Mouse (Mus musculus) limb, embryonic 14.5 days (tissue): ENCODE data around the gene Prm1. TPM values are rescaled to one million over a fixed set of nuclear protein-coding genes. Genes with fewer than 3 reads are reported as not detected.

ENCODE experiments used
- ATAC-seq: fragments of 200-750 bp; cut with Nextera tagmentation; 2 replicates; pipeline ENCODE4 v1.8.0; 2017; ENCODE audit warnings: low read depth, moderate number of reproducible peaks, moderate TSS enrichment; ENCODE audit not compliant: low FRiP score
- DNase-seq: peaks from one replicate; pipeline ENCODE4 v3.0.0-alpha.2; 2015; ENCODE audit warnings: low spot score
- H3K27ac ChIP-seq: fragments of 300-500 bp; sonication (generic); replicated peaks from 2 replicates; pipeline ENCODE4 v1.5.1; 2014; ENCODE audit warnings: low read depth, mild to moderate bottlenecking, low read length, moderate library complexity, mixed read lengths
- H3K27me3 ChIP-seq: fragments of 300-500 bp; sonication (generic); 2 replicates; pipeline ENCODE4 v1.6.1; 2014; ENCODE audit warnings: low read length, mixed read lengths; ENCODE audit not compliant: control insufficient read depth, insufficient read depth
- H3K36me3 ChIP-seq: fragments of 300-500 bp; sonication (generic); 2 replicates; pipeline ENCODE4 v1.6.1; 2014; ENCODE audit warnings: mild to moderate bottlenecking, low read length, moderate library complexity, mixed read lengths; ENCODE audit not compliant: control insufficient read depth, insufficient read depth
- H3K4me1 ChIP-seq: fragments of 300-500 bp; sonication (generic); 2 replicates; pipeline ENCODE4 v1.6.1; 2014; ENCODE audit warnings: antibody characterized with exemption, low read length, mixed read lengths; ENCODE audit not compliant: control insufficient read depth, insufficient read depth
- H3K4me2 ChIP-seq: fragments of 300-500 bp; sonication (generic); replicated peaks from 2 replicates; pipeline ENCODE4 v1.6.1; 2014; ENCODE audit warnings: low read depth, mild to moderate bottlenecking, low read length, moderate library complexity; ENCODE audit not compliant: severe bottlenecking
- H3K4me3 ChIP-seq: fragments of 300-500 bp; sonication (generic); replicated peaks from 2 replicates; pipeline ENCODE4 v1.5.1; 2014; ENCODE audit warnings: low read length
- H3K9ac ChIP-seq: fragments of 300-500 bp; sonication (generic); 2 replicates; pipeline ENCODE4 v1.6.1; 2014; ENCODE audit warnings: mild to moderate bottlenecking, low read depth, low read length, moderate library complexity; ENCODE audit not compliant: severe bottlenecking
- H3K9me3 ChIP-seq: fragments of 300-500 bp; sonication (generic); 2 replicates; pipeline ENCODE4 v1.6.1; 2016; ENCODE audit warnings: low read length; ENCODE audit not compliant: control insufficient read depth
- POLR2A ChIP-seq: fragments of 200-500 bp; IDR thresholded peaks from 2 replicates; pipeline ENCODE4 v1.8.0; 2012; ENCODE audit warnings: inconsistent platforms, mild to moderate bottlenecking, moderate library complexity, borderline replicate concordance; ENCODE audit not compliant: insufficient read depth, insufficient read length; ENCODE audit errors: extremely low read depth
- WGBS: fragments of 180-500 bp; shearing (Covaris S2); extraction: QIAGEN DNeasy Blood & Tissue Kit; methylation state at CpG from one replicate; pipeline ENCODE4 v1.1.7; 2014; 5-methylcytosine and 5-hydroxymethylcytosine counted together
- polyA plus RNA-seq, 2 experiments: library from polyadenylated mRNA; depleted of rRNA in 1 of 2; stranded (reverse) in 1 of 2; unstranded in 1 of 2; fragments of >200 nt; fragmentation: Nextera tagmentation in 1 of 2; extraction: Ambion mirVana in 1 of 2; gene quantifications; 2 replicates each; pipeline versions ENCODE4 v1.2.1 to v1.2.3; 2012 to 2014

The Prm1 gene
- polyA plus RNA-seq, 2 experiments = not detected

GRCm38 (mm10) chr16:10834542-10834910 lies 28.9 kb upstream of the Prm1 start:
- no peak for TF ChIP-seq POLR2A
- DNase-seq (no peak), ATAC-seq (no peak)
- no peaks in the 10 kb centered on the region for H3K36me3 ChIP-seq
- 8% methylated on average over 12 of the region's 12 CpGs for WGBS
- H3K4me1 ChIP-seq = peaks cover 16% of the 10 kb centered on the region
- H3K9me3 ChIP-seq = no peaks in the 10 kb centered on the region
- H3K27ac ChIP-seq = peak overlapping the region; percentile 91; the same call in 1 of the 2 replicates
- peak overlapping the region; percentile 87 for H3K9ac ChIP-seq
- no peaks in the 10 kb centered on the region for H3K27me3 ChIP-seq
- peak overlapping the region; percentile 82 for H3K4me2 ChIP-seq
- peak overlapping the region; percentile 82 for H3K4me3 ChIP-seq

GRCm38 (mm10) chr16:10828461-10828805 lies 22.8 kb upstream of the Prm1 start:
- Histone ChIP-seq H3K4me3 (no peak overlapping the region), H3K4me1 (peaks cover 16% of the 10 kb centered on the region), H3K4me2 (no peak overlapping the region), H3K36me3 (no peaks in the 10 kb centered on the region), H3K9ac (no peak overlapping the region), H3K27me3 (no peaks in the 10 kb centered on the region), H3K27ac (no peak overlapping the region), H3K9me3 (no peaks in the 10 kb centered on the region)
- ATAC-seq (no peak), DNase-seq (no peak)
- WGBS = 35% methylated on average over 4 of the region's 4 CpGs
- no peak for TF ChIP-seq POLR2A

GRCm38 (mm10) chr16:10827766-10828460 lies 22.3 kb upstream of the Prm1 start:
- WGBS = 77% methylated on average over 7 of the region's 7 CpGs
- no peak for ATAC-seq
- TF ChIP-seq POLR2A = no peak
- no peak for DNase-seq
- Histone ChIP-seq H3K36me3 (no peaks in the 10 kb centered on the region), H3K4me3 (no peak overlapping the region), H3K9me3 (no peaks in the 10 kb centered on the region), H3K4me2 (no peak overlapping the region), H3K4me1 (peaks cover 16% of the 10 kb centered on the region), H3K27ac (no peak overlapping the region), H3K9ac (no peak overlapping the region), H3K27me3 (no peaks in the 10 kb centered on the region)

DNA sequence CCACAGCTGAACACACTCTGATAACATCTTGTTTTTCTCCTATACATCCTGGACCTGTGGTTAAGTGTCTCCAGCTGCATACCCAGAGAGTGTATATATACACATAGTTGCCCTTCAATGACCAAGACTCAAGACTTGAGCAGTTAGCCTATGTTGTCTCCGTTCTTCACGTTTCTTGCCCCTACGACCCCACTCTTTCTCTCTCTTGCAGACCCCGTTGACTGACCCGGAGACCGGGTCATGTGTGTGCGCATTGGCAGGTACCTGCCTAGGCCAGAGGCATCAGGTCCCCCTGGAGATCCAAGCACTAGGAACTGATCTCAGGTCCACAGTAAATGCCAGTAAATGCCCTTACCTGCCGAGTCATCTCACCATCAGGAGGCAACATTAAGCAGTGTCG lies 21.6 kb upstream of the Prm1 start:
- 94% methylated on average over 9 of the region's 9 CpGs for WGBS
- Histone ChIP-seq H3K36me3 (no peaks in the 10 kb centered on the region), H3K9ac (no peak overlapping the region), H3K4me2 (no peak overlapping the region), H3K4me1 (peaks cover 16% of the 10 kb centered on the region), H3K27ac (no peak overlapping the region), H3K27me3 (no peaks in the 10 kb centered on the region), H3K4me3 (no peak overlapping the region), H3K9me3 (no peaks in the 10 kb centered on the region)
- no peak for TF ChIP-seq POLR2A
- no peak for ATAC-seq
- no peak for DNase-seq

GRCm38 (mm10) chr16:10825840-10826239 lies 20.2 kb upstream of the Prm1 start:
- DNase-seq = no peak
- Histone ChIP-seq H3K36me3 (no peaks in the 10 kb centered on the region), H3K9me3 (no peaks in the 10 kb centered on the region), H3K4me3 (no peak overlapping the region), H3K27me3 (no peaks in the 10 kb centered on the region), H3K4me2 (no peak overlapping the region), H3K9ac (no peak overlapping the region), H3K4me1 (peaks cover 19% of the 10 kb centered on the region), H3K27ac (no peak overlapping the region)
- peak; percentile 66; the same call in 1 of the 2 replicates for ATAC-seq
- 46% methylated on average over 4 of the region's 4 CpGs for whole genome bisulfite sequencing
- TF ChIP-seq POLR2A = no peak
